Mouse (Mus musculus): ENCODE data around the gene Erich6. TPM values are rescaled to one million over a fixed set of nuclear protein-coding genes. Genes with fewer than 3 reads are reported as not detected.
A peak's percentile ranks its signal among the peaks of the same experiment; 100 is the strongest.

Gene Erich6
- polyA plus RNA-seq, 1 experiment from 2014 or later, result not detected

- Histone ChIP-seq H3K4me3 (ENCODE audit: low read depth, low read length) (no peak overlapping the region), H3K36me3 (ENCODE audit: insufficient read depth) (no peaks in the 10 kb centered on the region), H3K27ac (ENCODE audit: low read depth) (no peak overlapping the region), H3K9ac (no peak overlapping the region), H3K4me1 (ENCODE audit: insufficient read depth) (peaks cover 8% of the 10 kb centered on the region), H3K9me3 (ENCODE audit: low read depth, low read length) (no peaks in the 10 kb centered on the region), H3K4me2 (no peak overlapping the region), H3K27me3 (ENCODE audit: insufficient read depth, low read length) (no peaks in the 10 kb centered on the region)
- DNase-seq, result no peak
- no peak for TF ChIP-seq CTCF (IDR thresholded peaks at IDR 0.05; ENCODE audit: low read depth)
- ATAC-seq (ENCODE audit: insufficient read depth), result no peak
- WGBS, result 67% methylated on average over 7 of the region's 7 CpGs
Measured at GRCm38 (mm10) chr3:58680943-58681637, 44.1 kb upstream of the Erich6 start.

GRCm38 (mm10) chr3:58679996-58680395 is 43.0 kb upstream of the Erich6 start:
- 37% methylated on average over 4 of the region's 4 CpGs for WGBS
- ATAC-seq (ENCODE audit: insufficient read depth) (no peak), DNase-seq (no peak)
- no peak overlapping the region for H3K9ac ChIP-seq
- H3K36me3 ChIP-seq (ENCODE audit: insufficient read depth), result peaks cover 9% of the 10 kb centered on the region; the same call in 1 of the 2 replicates
- no peak for TF ChIP-seq CTCF (IDR thresholded peaks at IDR 0.05; ENCODE audit: low read depth)
- no peak overlapping the region for H3K4me3 ChIP-seq (ENCODE audit: low read depth, low read length)
- no peak overlapping the region for H3K27ac ChIP-seq (ENCODE audit: low read depth)
- no peaks in the 10 kb centered on the region for H3K9me3 ChIP-seq (ENCODE audit: low read depth, low read length)
- peaks cover 8% of the 10 kb centered on the region for H3K4me1 ChIP-seq (ENCODE audit: insufficient read depth)
- H3K4me2 ChIP-seq, result no peak overlapping the region
- H3K27me3 ChIP-seq (ENCODE audit: insufficient read depth, low read length), result no peaks in the 10 kb centered on the region

GRCm38 (mm10) chr3:58678905-58679304 is 41.9 kb upstream of the Erich6 start:
- no peak for DNase-seq
- Histone ChIP-seq H3K27me3 (ENCODE audit: insufficient read depth, low read length) (no peaks in the 10 kb centered on the region), H3K9me3 (ENCODE audit: low read depth, low read length) (no peaks in the 10 kb centered on the region), H3K27ac (ENCODE audit: low read depth) (no peak overlapping the region), H3K36me3 (ENCODE audit: insufficient read depth) (peaks cover 10% of the 10 kb centered on the region; the same call in 1 of the 2 replicates), H3K4me2 (no peak overlapping the region), H3K4me3 (ENCODE audit: low read depth, low read length) (no peak overlapping the region), H3K9ac (no peak overlapping the region), H3K4me1 (ENCODE audit: insufficient read depth) (peaks cover 8% of the 10 kb centered on the region)
- WGBS, result 59% methylated on average over 2 of the region's 2 CpGs
- no peak for TF ChIP-seq CTCF (IDR thresholded peaks at IDR 0.05; ENCODE audit: low read depth)
- no peak for ATAC-seq (ENCODE audit: insufficient read depth)

GRCm38 (mm10) chr3:58678384-58678783 is 41.4 kb upstream of the Erich6 start:
- ATAC-seq (ENCODE audit: insufficient read depth), result no peak
- no peak overlapping the region for H3K27ac ChIP-seq (ENCODE audit: low read depth)
- no peaks in the 10 kb centered on the region for H3K27me3 ChIP-seq (ENCODE audit: insufficient read depth, low read length)
- no peak overlapping the region for H3K4me2 ChIP-seq
- H3K9me3 ChIP-seq (ENCODE audit: low read depth, low read length), result no peaks in the 10 kb centered on the region
- peaks cover 8% of the 10 kb centered on the region for H3K4me1 ChIP-seq (ENCODE audit: insufficient read depth)
- TF ChIP-seq CTCF (IDR thresholded peaks at IDR 0.05; ENCODE audit: low read depth), result no peak
- no peak overlapping the region for H3K9ac ChIP-seq
- no peak for DNase-seq
- peaks cover 10% of the 10 kb centered on the region; the same call in 1 of the 2 replicates for H3K36me3 ChIP-seq (ENCODE audit: insufficient read depth)
- no peak overlapping the region for H3K4me3 ChIP-seq (ENCODE audit: low read depth, low read length)
- 40% methylated on average over 8 of the region's 8 CpGs for WGBS

- 61% methylated on average over 3 of the region's 3 CpGs for WGBS
- no peak for TF ChIP-seq CTCF (IDR thresholded peaks at IDR 0.05; ENCODE audit: low read depth)
- no peak overlapping the region for H3K4me3 ChIP-seq (ENCODE audit: low read depth, low read length)
- peaks cover 8% of the 10 kb centered on the region for H3K4me1 ChIP-seq (ENCODE audit: insufficient read depth)
- ATAC-seq (ENCODE audit: insufficient read depth), result no peak
- no peak overlapping the region for H3K27ac ChIP-seq (ENCODE audit: low read depth)
- H3K27me3 ChIP-seq (ENCODE audit: insufficient read depth, low read length), result no peaks in the 10 kb centered on the region
- H3K9ac ChIP-seq, result no peak overlapping the region
- no peak overlapping the region for H3K4me2 ChIP-seq
- DNase-seq, result no peak
- peaks cover 10% of the 10 kb centered on the region; the same call in 1 of the 2 replicates for H3K36me3 ChIP-seq (ENCODE audit: insufficient read depth)
- no peaks in the 10 kb centered on the region for H3K9me3 ChIP-seq (ENCODE audit: low read depth, low read length)
Measured at GRCm38 (mm10) chr3:58677615-58678014, 40.6 kb upstream of the Erich6 start.

GRCm38 (mm10) chr3:58673295-58673694 is 36.3 kb upstream of the Erich6 start:
- 84% methylated on average over 5 of the region's 5 CpGs for WGBS
- H3K4me2 ChIP-seq, result no peak overlapping the region
- ATAC-seq (ENCODE audit: insufficient read depth), result no peak
- peaks cover 10% of the 10 kb centered on the region; the same call in 1 of the 2 replicates for H3K36me3 ChIP-seq (ENCODE audit: insufficient read depth)
- H3K27me3 ChIP-seq (ENCODE audit: insufficient read depth, low read length), result no peaks in the 10 kb centered on the region
- no peak overlapping the region for H3K27ac ChIP-seq (ENCODE audit: low read depth)
- no peak for DNase-seq
- H3K9ac ChIP-seq, result no peak overlapping the region
- peaks cover 1% of the 10 kb centered on the region for H3K4me1 ChIP-seq (ENCODE audit: insufficient read depth)
- no peak overlapping the region for H3K4me3 ChIP-seq (ENCODE audit: low read depth, low read length)
- no peaks in the 10 kb centered on the region for H3K9me3 ChIP-seq (ENCODE audit: low read depth, low read length)
- no peak for TF ChIP-seq CTCF (IDR thresholded peaks at IDR 0.05; ENCODE audit: low read depth)

- H3K4me1 ChIP-seq (ENCODE audit: insufficient read depth), result no peaks in the 10 kb centered on the region
- no peak overlapping the region for H3K4me2 ChIP-seq
- H3K9ac ChIP-seq, result no peak overlapping the region
- H3K9me3 ChIP-seq (ENCODE audit: low read depth, low read length), result no peaks in the 10 kb centered on the region
- 57% methylated on average over 4 of the region's 4 CpGs for WGBS
- H3K4me3 ChIP-seq (ENCODE audit: low read depth, low read length), result no peak overlapping the region
- H3K36me3 ChIP-seq (ENCODE audit: insufficient read depth), result peaks cover 10% of the 10 kb centered on the region; the same call in 1 of the 2 replicates
- no peak for DNase-seq
- no peaks in the 10 kb centered on the region for H3K27me3 ChIP-seq (ENCODE audit: insufficient read depth, low read length)
- no peak overlapping the region for H3K27ac ChIP-seq (ENCODE audit: low read depth)
- ATAC-seq (ENCODE audit: insufficient read depth), result peak; percentile 35; the same call in 1 of the 2 replicates
- no peak for TF ChIP-seq CTCF (IDR thresholded peaks at IDR 0.05; ENCODE audit: low read depth)
Measured at GRCm38 (mm10) chr3:58672481-58673183, 35.6 kb upstream of the Erich6 start.
